Mouse (Mus musculus) heart, adult 2 months (tissue): ENCODE measurements around the gene Nudcd3.

Experiments used
- EP300 ChIP-seq: fragments of 200-500 bp; IDR thresholded peaks from 2 replicates; pipeline ENCODE4 v1.6.1; 2011; ENCODE audit warnings: low read depth, low read length, control low read depth; ENCODE audit not compliant: insufficient read depth
- POLR2A ChIP-seq: fragments of 200-500 bp; IDR thresholded peaks from 2 replicates; pipeline ENCODE4 v1.6.1; 2011; ENCODE audit warnings: mild to moderate bottlenecking, low read depth, low read length, control low read depth; ENCODE audit not compliant: insufficient read depth

- TF ChIP-seq POLR2A: no peak
- TF ChIP-seq EP300: no peak
These were observed 41.7 kb downstream of the Nudcd3 start for GRCm38 (mm10) chr11:6158515-6158914.
